Mouse (Mus musculus): Measurements from ENCODE around the gene Smok3b.

Smok3b gene

GRCm38 (mm10) chr5:138086842-138087241 is 65.6 kb downstream of the Smok3b start:
- peak in 1 of 2 experiments; percentile 58 for DNase-seq

DNA sequence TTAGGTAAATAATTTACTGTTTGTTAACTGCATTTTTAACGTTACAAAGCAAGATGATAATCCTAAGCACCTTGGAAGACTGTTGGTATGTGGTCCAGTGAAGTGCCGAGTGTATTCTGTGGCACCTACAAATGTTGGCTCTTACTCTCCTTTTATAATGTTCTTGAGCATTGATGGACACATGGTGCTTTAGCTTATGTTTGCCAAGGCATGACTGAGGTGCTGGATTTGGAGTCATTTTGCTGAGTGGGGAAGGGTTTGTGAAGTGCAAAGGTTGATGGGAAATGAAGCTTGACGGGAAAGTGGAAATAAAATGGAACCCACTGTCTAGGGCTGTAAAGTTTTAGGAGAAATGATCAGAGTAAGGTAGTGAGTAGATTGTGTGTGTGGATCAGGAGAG is 67.1 kb downstream of the Smok3b start:
- DNase-seq: peak; percentile 66 to 79

GRCm38 (mm10) chr5:138089108-138089551 is 67.9 kb downstream of the Smok3b start:
- peak; percentile 83 to 89 for DNase-seq

DNA sequence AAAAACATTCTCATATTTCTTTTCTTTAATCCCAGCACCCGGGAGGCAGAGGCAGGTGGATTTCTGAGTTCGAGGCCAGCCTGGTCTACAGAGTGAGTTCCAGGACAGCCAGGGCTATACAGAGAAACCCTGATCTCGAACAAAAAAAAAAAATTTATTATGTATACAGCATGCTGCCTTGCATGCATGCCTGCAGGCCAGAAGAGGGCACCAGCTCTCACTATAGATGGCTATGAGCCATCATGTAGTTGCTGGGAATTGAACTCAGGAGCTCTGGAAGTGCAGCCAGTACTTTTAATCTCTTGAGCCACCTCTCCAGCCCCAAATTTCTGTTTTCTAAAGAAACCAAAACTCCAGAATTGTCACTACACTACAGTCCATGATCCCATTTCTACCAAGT is 69.0 kb downstream of the Smok3b start:
- no peak for DNase-seq

GRCm38 (mm10) chr5:138090737-138091136 is 69.5 kb downstream of the Smok3b start:
- DNase-seq: no peak

GRCm38 (mm10) chr5:138092771-138093170 is 71.5 kb downstream of the Smok3b start:
- DNase-seq: peak in 1 of 2 experiments; percentile 39

DNA sequence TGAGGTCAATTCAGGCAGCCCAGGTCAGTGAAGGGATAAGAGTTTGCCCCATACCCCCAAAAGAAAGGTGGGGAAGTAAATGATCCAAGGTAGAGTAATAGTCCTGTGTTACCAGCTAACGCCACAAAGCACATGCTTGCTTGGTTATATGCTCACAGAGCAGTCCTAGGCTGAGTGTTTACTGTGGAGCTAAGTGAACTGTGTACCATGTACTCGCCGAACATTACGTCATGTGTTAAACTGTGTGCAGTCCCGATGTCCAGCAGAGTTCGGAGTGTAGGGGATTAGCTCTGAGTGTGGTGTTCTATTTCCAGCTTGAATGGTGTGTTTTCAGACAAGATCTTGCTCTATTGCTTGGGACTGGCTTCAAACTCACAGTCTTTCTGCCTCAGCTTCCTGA is 73.2 kb downstream of the Smok3b start:
- DNase-seq: no peak
